Mouse (Mus musculus) colon, adult 2 months (tissue): ENCODE results near the gene Gm7075. TPM values are rescaled to one million over a fixed set of nuclear protein-coding genes. Genes with fewer than 3 reads are reported as not detected.

ENCODE experiments used
- polyA plus RNA-seq: library from polyadenylated mRNA; depleted of rRNA; stranded (reverse); fragments of >200 nt; gene quantifications from 2 replicates; pipeline ENCODE4 v1.2.3, GENCODE M21; 2012; rRNA removed

The Gm7075 gene
- polyA plus RNA-seq = not detected in 2 replicates

GRCm38 (mm10) chr10:63421739-63422735 lies at the start of gene Gm7075:
Gene Gm7075, minus strand, starts transcription at chr10:63421789.

DNA sequence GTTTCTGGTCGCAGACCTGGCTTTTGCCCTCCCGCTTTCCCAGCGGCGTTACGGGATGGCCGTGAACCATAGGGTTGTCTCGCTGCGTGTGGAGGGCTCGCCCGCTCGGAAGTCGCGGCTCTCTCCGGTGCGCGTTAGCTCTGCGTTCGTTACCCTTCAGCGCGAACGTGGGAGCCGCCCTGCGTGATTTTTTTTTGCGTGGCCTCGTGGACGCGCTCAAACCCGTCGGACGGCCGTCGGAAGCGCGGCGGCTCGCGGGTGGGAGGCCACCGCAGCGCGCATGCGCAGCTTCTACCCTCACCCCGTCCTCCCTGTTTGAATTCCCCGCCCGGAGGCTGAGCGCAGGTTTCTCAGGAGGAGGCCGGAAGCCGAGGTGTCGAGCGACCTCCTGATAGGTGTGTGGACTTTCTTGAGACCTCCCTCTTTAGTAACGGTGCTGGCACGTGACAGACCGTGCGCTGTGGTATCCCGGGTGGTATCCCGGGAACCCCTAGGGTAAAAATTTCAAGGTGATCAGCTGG lies 8.3 kb upstream of the Gm7075 start, which contains the start of gene Ctnna3:
Ctnna3 (plus strand) TSS at position 314 of the 521 bp plus-strand sequence.

DNA sequence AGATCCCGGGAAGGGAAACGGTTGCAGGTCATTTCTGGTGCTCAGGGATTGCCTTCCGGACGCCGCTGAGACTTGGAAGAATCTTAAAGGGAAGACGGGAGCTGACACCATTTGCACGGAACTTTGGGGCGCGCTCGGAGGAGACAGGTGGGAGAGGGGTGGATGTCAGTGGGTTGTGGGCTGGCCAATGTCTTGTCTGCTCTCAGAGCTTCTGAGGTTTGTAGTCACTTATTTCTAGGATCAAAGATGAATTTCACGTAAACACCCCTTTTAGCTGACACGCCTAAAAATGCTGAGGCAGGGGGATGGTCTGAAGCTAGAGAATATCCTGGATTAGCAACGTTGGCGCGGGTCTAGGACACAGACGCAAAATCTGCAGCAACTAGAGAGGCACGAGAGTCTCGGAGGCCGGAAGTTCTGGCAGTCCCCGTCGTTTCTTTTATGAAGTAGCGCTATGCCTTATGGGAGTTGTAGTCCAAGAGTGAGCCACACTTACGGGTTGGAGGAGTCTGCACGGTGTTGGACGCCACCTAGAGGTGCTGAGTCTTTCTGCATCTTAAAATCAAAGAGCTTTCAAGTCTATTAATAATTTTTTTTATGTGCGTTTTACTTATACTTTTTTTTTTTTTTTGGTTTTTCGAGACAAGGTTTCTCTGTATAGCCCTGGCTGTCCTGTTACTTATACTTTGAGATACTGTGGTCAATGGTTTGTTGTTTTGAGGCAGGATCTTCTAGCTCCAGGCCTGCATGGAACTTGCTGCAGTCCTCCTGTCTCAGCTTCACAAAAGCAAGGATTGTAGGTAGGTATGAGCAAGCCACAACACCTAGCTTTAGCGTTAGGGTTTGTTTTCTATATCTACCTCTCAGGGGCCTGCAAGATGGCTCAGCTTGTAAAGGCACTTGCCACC lies 39.0 kb downstream of the Gm7075 start, which contains the start of gene Dnajc12:
Dnajc12 (plus strand) TSS at position 72 of the 908 bp plus-strand sequence.

GRCm38 (mm10) chr10:63381498-63382280 lies 39.9 kb downstream of the Gm7075 start, which contains the start of gene Sirt1:
Gene Sirt1, minus strand, starts transcription at chr10:63381704.

Other genes with a start within 250 kb of the Gm7075 start
- 0.13 and 0.14 TPM in 2 replicates for gene Mypn, start 217.8 kb downstream of the Gm7075 start, polyA plus RNA-seq
- gene Herc4, start 178.0 kb downstream of the Gm7075 start, polyA plus RNA-seq = 10.5 and 11.1 TPM in 2 replicates
- gene Sirt1, start 40.1 kb downstream of the Gm7075 start, polyA plus RNA-seq = 3.3 and 4.5 TPM in 2 replicates
- gene Dnajc12, start 39.3 kb downstream of the Gm7075 start, polyA plus RNA-seq = 0.64 and 1.6 TPM in 2 replicates
- gene Ctnna3, start 8.3 kb upstream of the Gm7075 start, polyA plus RNA-seq = 0.26 and 0.28 TPM in 2 replicates